Mouse (Mus musculus) ES-E14 (cell line): ENCODE results near the gene Knop1.

Source experiments
- CHD2 ChIP-seq: IDR thresholded peaks from 2 replicates; pipeline ENCODE4 v1.6.1; 2014; ENCODE audit warnings: mild to moderate bottlenecking, low read depth, low read length, inconsistent platforms
- HCFC1 ChIP-seq: IDR thresholded peaks from 2 replicates; pipeline ENCODE4 v1.6.1; 2012; ENCODE audit warnings: low read length, inconsistent platforms, borderline replicate concordance; ENCODE audit not compliant: insufficient read depth
- ZNF384 ChIP-seq: IDR thresholded peaks from 2 replicates; pipeline ENCODE4 v1.6.1; 2012; ENCODE audit warnings: low read depth, low read length, inconsistent platforms

- no peak for TF ChIP-seq CHD2
- no peak for TF ChIP-seq HCFC1
- TF ChIP-seq ZNF384: no peak
Measured at GRCm38 (mm10) chr7:118813592-118813991, 42.5 kb downstream of the Knop1 start.
